Mouse (Mus musculus) liver, adult (tissue): ENCODE measurements around the gene Nudt15.
A peak's percentile ranks its signal among the peaks of the same experiment; 100 is the strongest.

Experiments used
- GATA4 ChIP-seq: IDR thresholded peaks from 2 replicates; pipeline ENCODE4 v1.6.1; 2014; ENCODE audit warnings: mild to moderate bottlenecking, low read length; ENCODE audit not compliant: insufficient replicate concordance

Nudt15 gene

GRCm38 (mm10) chr14:73524136-73524535 is 23.9 kb downstream of the Nudt15 start:
- no peak for TF ChIP-seq GATA4

GRCm38 (mm10) chr14:73509765-73510423 is 38.1 kb downstream of the Nudt15 start, which contains the start of gene Med4:
Gene Med4, plus strand, starts transcription at chr14:73510025.
- peak; percentile 27; the same call in 1 of the 2 replicates for TF ChIP-seq GATA4

GRCm38 (mm10) chr14:73508630-73509395 is 39.2 kb downstream of the Nudt15 start:
- no peak for TF ChIP-seq GATA4

- TF ChIP-seq GATA4 = peak; percentile 77
Measured at GRCm38 (mm10) chr14:73507702-73508376, 40.2 kb downstream of the Nudt15 start.

GRCm38 (mm10) chr14:73507200-73507599 is 40.8 kb downstream of the Nudt15 start:
- no peak for TF ChIP-seq GATA4

GRCm38 (mm10) chr14:73506283-73506682 is 41.8 kb downstream of the Nudt15 start:
- TF ChIP-seq GATA4 = no peak

GRCm38 (mm10) chr14:73503237-73503933 is 44.7 kb downstream of the Nudt15 start:
- TF ChIP-seq GATA4 = peak; percentile 80

- TF ChIP-seq GATA4 = no peak
Measured at GRCm38 (mm10) chr14:73502591-73503184, 45.4 kb downstream of the Nudt15 start.

GRCm38 (mm10) chr14:73501721-73502120 is 46.3 kb downstream of the Nudt15 start:
- TF ChIP-seq GATA4 = no peak

- no peak for TF ChIP-seq GATA4
Measured at GRCm38 (mm10) chr14:73501283-73501682, 46.8 kb downstream of the Nudt15 start.

- no peak for TF ChIP-seq GATA4
Measured at GRCm38 (mm10) chr14:73495753-73496152, 52.3 kb downstream of the Nudt15 start.

- TF ChIP-seq GATA4 = no peak
Measured at GRCm38 (mm10) chr14:73494122-73494521, 53.9 kb downstream of the Nudt15 start.

GRCm38 (mm10) chr14:73493356-73493755 is 54.7 kb downstream of the Nudt15 start:
- no peak for TF ChIP-seq GATA4

GRCm38 (mm10) chr14:73486641-73487040 is 61.4 kb downstream of the Nudt15 start:
- no peak for TF ChIP-seq GATA4
